Mouse (Mus musculus): ENCODE measurements around the gene Bard1.

Gene Bard1

GRCm38 (mm10) chr1:71052756-71053155 is 50.2 kb downstream of the Bard1 start:
- DNase-seq (ENCODE audit: extremely low read depth, low read depth), result no peak

- no peak for DNase-seq (ENCODE audit: extremely low read depth, low read depth)
These were observed 50.7 kb downstream of the Bard1 start for GRCm38 (mm10) chr1:71052252-71052651.

GRCm38 (mm10) chr1:71045141-71045540 is 57.8 kb downstream of the Bard1 start:
- DNase-seq (ENCODE audit: extremely low read depth, low read depth), result peak; percentile 55

- DNase-seq (ENCODE audit: extremely low read depth, low read depth), result peak; percentile 5
These were observed 59.0 kb downstream of the Bard1 start for GRCm38 (mm10) chr1:71043951-71044350.

GRCm38 (mm10) chr1:71036999-71037398 is 65.9 kb downstream of the Bard1 start:
- peak; percentile 24 for DNase-seq (ENCODE audit: extremely low read depth, low read depth)

- DNase-seq (ENCODE audit: extremely low read depth, low read depth), result no peak
These were observed 67.4 kb downstream of the Bard1 start for GRCm38 (mm10) chr1:71035565-71035964.

- no peak for DNase-seq (ENCODE audit: extremely low read depth, low read depth)
These were observed 80.2 kb downstream of the Bard1 start for GRCm38 (mm10) chr1:71022766-71023165.

GRCm38 (mm10) chr1:71014345-71014744 is 88.6 kb downstream of the Bard1 start:
- DNase-seq (ENCODE audit: extremely low read depth, low read depth), result no peak

GRCm38 (mm10) chr1:71005998-71006397 is 96.9 kb downstream of the Bard1 start:
- DNase-seq (ENCODE audit: extremely low read depth, low read depth), result no peak

- no peak for DNase-seq (ENCODE audit: extremely low read depth, low read depth)
These were observed 98.8 kb downstream of the Bard1 start for GRCm38 (mm10) chr1:71004177-71004576.

GRCm38 (mm10) chr1:71003741-71004140 is 99.2 kb downstream of the Bard1 start:
- DNase-seq (ENCODE audit: extremely low read depth, low read depth), result peak; percentile 44

- no peak for DNase-seq (ENCODE audit: extremely low read depth, low read depth)
These were observed 105.5 kb downstream of the Bard1 start for GRCm38 (mm10) chr1:70997377-70997993.

- DNase-seq (ENCODE audit: extremely low read depth, low read depth), result no peak
These were observed 106.2 kb downstream of the Bard1 start for GRCm38 (mm10) chr1:70996766-70997165.

Data from MEL-GATA-1-ER (cell line).